Mouse (Mus musculus): ENCODE measurements around the gene Naip2.

DNA sequence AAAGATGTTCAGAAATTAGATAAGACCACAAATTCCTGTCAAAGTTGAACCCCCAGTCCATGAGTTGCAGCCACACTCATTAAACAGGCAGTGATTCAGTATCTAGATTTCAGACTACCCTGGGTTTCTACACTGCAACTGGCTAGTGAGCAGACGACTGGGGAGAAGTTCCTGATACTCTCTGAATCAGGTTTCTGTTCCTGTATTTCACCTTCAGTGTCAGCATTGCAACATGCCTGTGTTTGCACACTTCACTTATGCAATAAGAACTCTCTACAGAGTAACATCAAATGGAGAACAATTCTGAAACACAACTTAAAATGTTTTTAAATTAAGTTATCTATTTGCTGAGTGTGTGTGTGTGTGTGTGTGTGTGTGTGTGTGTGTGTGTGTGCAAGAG lies 49.2 kb downstream of the Naip2 start:
- no peak for TF ChIP-seq GATA1 (IDR thresholded peaks at IDR 0.05; ENCODE audit: borderline replicate concordance, low read length)
- TF ChIP-seq FLI1 (IDR thresholded peaks at IDR 0.05; ENCODE audit: low read length): no peak
